In genomic region chr17:48001586-48002361, GRCm38 (mm10) we compare ENCODE assay signal across 8 mouse cellular contexts. TPM values are rescaled to one million over a fixed set of nuclear protein-coding genes. Genes with fewer than 3 reads are reported as not detected.
DNase-seq lines count a peak whose midpoint lies in the region.

No protein-coding gene starts in this region.

- H3K4me1 ChIP-seq in limb, embryonic 10.5 days = peaks cover 61% of the 10 kb centered on the region
- peaks cover 71% of the 10 kb centered on the region for H3K4me1 ChIP-seq in midbrain, embryonic 10.5 days

- peak overlapping the region; percentile 79 for H3K27ac ChIP-seq in limb, embryonic 10.5 days
- H3K27ac ChIP-seq in midbrain, embryonic 10.5 days (replicated peaks) = peak overlapping the region; percentile 80

- H3K4me3 ChIP-seq in limb, embryonic 10.5 days = peak overlapping the region; percentile 43
- H3K4me3 ChIP-seq in midbrain, embryonic 10.5 days = peak overlapping the region; percentile 42

- peak; percentile 71 for DNase-seq in 3134 (ENCODE audit: extremely low read depth, insufficient read length, low spot score)
- peak; percentile 92 for DNase-seq in NIH3T3 (ENCODE audit: low read depth)
- DNase-seq in cerebellum, postnatal 10 days = peak; percentile 79 to 80
- DNase-seq in gastrocnemius, postnatal 14 days = peak; percentile 69
- DNase-seq in induced T-regulatory cell, adult 2 months (ENCODE audit: low read depth) = peak; percentile 76
- DNase-seq in limb, embryonic 10.5 days (ENCODE audit: low spot score) = peak; percentile 66
- DNase-seq in midbrain, embryonic 10.5 days (ENCODE audit: low spot score) = peak; percentile 70
- DNase-seq in telencephalon, adult 2 months (ENCODE audit: low read depth, low spot score) = peak; percentile 36

- 5% methylated on average over 21 of the region's 21 CpGs for WGBS in limb, embryonic 10.5 days
- 7% methylated on average over 21 of the region's 21 CpGs for WGBS in midbrain, embryonic 10.5 days

- H3K27me3 ChIP-seq in limb, embryonic 10.5 days (ENCODE audit: low read depth, poor library complexity, severe bottlenecking) = peaks cover 82% of the 10 kb centered on the region
- peaks cover 54% of the 10 kb centered on the region for H3K27me3 ChIP-seq in midbrain, embryonic 10.5 days (ENCODE audit: low read depth, poor library complexity, severe bottlenecking)

- no peaks in the 10 kb centered on the region for H3K36me3 ChIP-seq in limb, embryonic 10.5 days
- no peaks in the 10 kb centered on the region for H3K36me3 ChIP-seq in midbrain, embryonic 10.5 days

- no peaks in the 10 kb centered on the region for H3K9me3 ChIP-seq in limb, embryonic 10.5 days (replicated peaks)
- H3K9me3 ChIP-seq in midbrain, embryonic 10.5 days (replicated peaks) = no peaks in the 10 kb centered on the region

- intact Hi-C loops in gastrocnemius, postnatal 14 days (cut with DNase I; ENCODE audit: low total_unique reads) = no loop called here

RNA-seq across cellular contexts. Expression of gene 1700122O11Rik, which starts 36.3 kb away (rescaled TPM):
- total RNA-seq in gastrocnemius, postnatal 14 days (2021) = not detected
- not detected in 2 replicates for polyA plus RNA-seq in limb, embryonic 10.5 days (2016; fragmentation: Nextera tagmentation; extraction: Ambion mirVana)
- not detected in 2 replicates for polyA plus RNA-seq in midbrain, embryonic 10.5 days (2016; fragmentation: Nextera tagmentation; extraction: Ambion mirVana)

Comparison
In these comparisons a context has a peak if more than half of its experiments do, and no peak if none do; other contexts are left out.
1. Peak in every context shown above with its lines: DNase-seq, H3K4me3 ChIP-seq and H3K27ac ChIP-seq.
2. DNase-seq: peak in every context shown above with its lines; median percentile 92 in NIH3T3; 80 in cerebellum, postnatal 10 days; 76 in induced T-regulatory cell, adult 2 months; 71 in 3134; 70 in midbrain, embryonic 10.5 days; 69 in gastrocnemius, postnatal 14 days; 66 in limb, embryonic 10.5 days; 36 in telencephalon, adult 2 months.